Mouse (Mus musculus) activated CD4-positive, CD25-positive, alpha-beta regulatory T cell (primary cell): ENCODE results near the gene Sstr2. TPM values are rescaled to one million over a fixed set of nuclear protein-coding genes. Genes with fewer than 3 reads are reported as not detected.

ENCODE experiments used
- polyA plus RNA-seq, 2 experiments: library from polyadenylated mRNA; unstranded; fragments of 100-300 nt; shearing (Covaris generic); gene quantifications; one replicate each; pipeline ENCODE4 v1.2.1; 2017

Gene Sstr2
- polyA plus RNA-seq: under 1 TPM; 0.27 to 0.31 TPM

GRCm38 (mm10) chr11:113618672-113619419 is at the start of gene Sstr2:
Sstr2 (plus strand) TSS chr11:113619342.

GRCm38 (mm10) chr11:113648690-113649352 is 29.7 kb downstream of the Sstr2 start, which contains the start of gene Cog1:
Cog1 (plus strand) TSS chr11:113649169.

DNA sequence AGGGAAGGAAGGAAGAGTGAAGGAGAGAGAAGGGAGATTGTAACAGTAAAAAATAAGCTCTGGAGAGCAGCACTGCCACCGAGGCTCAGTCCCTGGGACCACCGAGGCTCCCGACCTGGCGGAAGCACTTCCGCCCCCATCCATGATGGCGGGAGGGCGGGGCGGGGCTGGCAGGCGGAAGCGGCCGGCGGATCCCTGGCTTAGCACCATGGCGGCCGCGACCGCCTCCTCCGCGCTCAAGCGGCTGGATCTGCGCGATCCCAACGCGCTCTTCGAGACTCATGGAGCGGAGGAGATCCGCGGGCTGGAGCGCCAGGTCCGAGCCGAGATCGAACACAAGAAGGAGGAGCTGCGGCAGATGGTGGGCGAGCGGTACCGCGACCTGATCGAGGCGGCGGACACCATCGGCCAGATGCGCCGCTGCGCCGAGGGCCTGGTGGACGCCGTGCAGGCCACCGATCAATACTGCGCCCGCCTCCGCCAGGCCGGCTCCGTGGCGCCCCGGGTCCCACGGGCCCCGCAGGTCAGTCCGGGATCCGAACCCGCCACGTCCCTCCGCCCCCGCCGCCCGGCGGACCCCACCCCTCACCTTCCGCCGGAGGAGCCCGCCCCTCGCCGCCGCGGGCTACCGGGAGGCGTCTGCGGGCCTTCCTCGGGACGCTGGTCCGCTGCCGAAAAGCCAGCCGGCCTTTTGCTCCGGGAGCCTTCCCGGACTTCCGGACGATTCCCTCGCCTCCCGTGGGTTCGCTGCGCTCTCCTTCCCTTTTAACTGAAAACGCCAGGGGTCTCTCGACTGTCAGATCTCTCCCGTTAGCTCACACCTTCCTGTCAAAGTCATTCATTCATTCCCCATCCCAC is 30.4 kb downstream of the Sstr2 start, which contains the start of gene Slc39a11:
Gene Slc39a11 (minus strand): TSS at position 727 of the 858 bp plus-strand sequence.

Other genes starting within 250 kb of the Sstr2 start
- 10 to 100 TPM; 31.1 to 48.3 TPM for gene Cog1, start 29.8 kb downstream of the Sstr2 start, polyA plus RNA-seq
- gene Slc39a11, start 30.7 kb downstream of the Sstr2 start, polyA plus RNA-seq: 10 to 100 TPM; 20.1 to 29.6 TPM
- 10 to 100 TPM; 51.0 to 51.8 TPM for gene Fam104a, start 64.8 kb downstream of the Sstr2 start, polyA plus RNA-seq
- gene D11Wsu47e, start 65.1 kb downstream of the Sstr2 start, polyA plus RNA-seq: 10 to 100 TPM; 13.3 to 16.2 TPM
- gene Cpsf4l, start 90.7 kb downstream of the Sstr2 start, polyA plus RNA-seq: under 1 TPM in 1 of 2 experiments, not detected in 1; 0.17 TPM
- 1 to 10 TPM; 4.3 to 5.7 TPM for gene Cdc42ep4, start 132.5 kb downstream of the Sstr2 start, polyA plus RNA-seq